Mouse (Mus musculus) heart, embryonic 12.5 days (tissue): ENCODE data around the gene Tle6. TPM values are rescaled to one million over a fixed set of nuclear protein-coding genes. Genes with fewer than 3 reads are reported as not detected.
"Not testable (repeated sequence)": the region's sequence is repeated elsewhere in the genome, so short reads cannot be mapped to it uniquely, and the experiment has no call there.

Source experiments
- ATAC-seq: fragments of 200-750 bp; cut with Nextera tagmentation; 2 replicates; pipeline ENCODE4 v1.8.0; 2017; ENCODE audit warnings: moderate TSS enrichment, moderate library complexity; ENCODE audit not compliant: insufficient number of reproducible peaks, low FRiP score
- H3K27ac ChIP-seq: fragments of 300-500 bp; sonication (generic); 2 replicates; pipeline ENCODE4 v1.5.1; 2016; ENCODE audit warnings: mild to moderate bottlenecking, moderate library complexity; ENCODE audit not compliant: poor library complexity, severe bottlenecking
- H3K27me3 ChIP-seq: fragments of 300-500 bp; sonication (generic); replicated peaks from 2 replicates; pipeline ENCODE4 v1.6.1; 2016; ENCODE audit warnings: mild to moderate bottlenecking, moderate library complexity
- H3K36me3 ChIP-seq: fragments of 300-500 bp; sonication (generic); 2 replicates; pipeline ENCODE4 v1.6.1; 2016; ENCODE audit warnings: mild to moderate bottlenecking, moderate library complexity
- H3K4me1 ChIP-seq: fragments of 300-500 bp; sonication (generic); replicated peaks from 2 replicates; pipeline ENCODE4 v1.6.1; 2016; ENCODE audit warnings: mild to moderate bottlenecking
- H3K4me2 ChIP-seq: fragments of 300-500 bp; sonication (generic); 2 replicates; pipeline ENCODE4 v1.6.1; 2016; ENCODE audit warnings: mild to moderate bottlenecking, moderate library complexity
- H3K4me3 ChIP-seq: fragments of 300-500 bp; sonication (generic); 2 replicates; pipeline ENCODE4 v1.5.1; 2016; ENCODE audit warnings: mild to moderate bottlenecking
- H3K9ac ChIP-seq: fragments of 300-500 bp; sonication (generic); 2 replicates; pipeline ENCODE4 v1.6.1; 2016; ENCODE audit warnings: mild to moderate bottlenecking, moderate library complexity
- H3K9me3 ChIP-seq: fragments of 300-500 bp; sonication (generic); replicated peaks from 2 replicates; pipeline ENCODE4 v1.6.1; 2016; ENCODE audit warnings: mild to moderate bottlenecking, moderate library complexity
- WGBS: fragments of 180-500 bp; shearing (Covaris S2); methylation state at CpG from one replicate; pipeline ENCODE4 v1.1.7; 2016; 5-methylcytosine and 5-hydroxymethylcytosine counted together
- polyA plus RNA-seq: library from polyadenylated mRNA; unstranded; fragments of >200 nt; fragmentation: Nextera tagmentation; extraction: Ambion mirVana; gene quantifications from 2 replicates; pipeline ENCODE4 v1.2.1, GENCODE M21; 2016

Gene Tle6
- 27.2 and 27.4 TPM in 2 replicates for polyA plus RNA-seq

DNA sequence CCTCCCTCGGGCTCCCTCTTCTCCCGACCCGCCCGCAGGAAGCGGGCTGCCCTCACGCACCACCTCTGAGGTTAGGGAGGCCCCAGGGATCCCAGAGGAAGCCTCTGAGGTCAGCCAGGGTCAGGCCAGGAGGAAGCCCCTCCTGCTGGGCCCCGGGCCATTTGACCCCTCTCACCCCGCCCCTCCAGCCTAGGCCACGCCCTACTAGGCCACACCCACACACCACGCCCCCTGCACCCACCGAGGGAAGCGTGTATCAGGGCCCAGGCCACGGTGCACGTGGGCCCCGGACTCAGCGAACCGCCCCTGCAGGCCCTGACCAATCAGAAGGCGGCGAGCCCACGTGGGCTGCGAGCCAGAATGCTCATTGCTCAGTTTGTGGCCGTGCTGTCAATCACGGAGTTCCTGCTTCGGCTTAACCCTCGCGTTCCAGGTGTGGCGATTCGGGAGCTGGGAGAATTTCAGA lies at the start of gene Tle6:
TSS of gene Tle6 (minus strand) at position 336 of the 466 bp plus-strand sequence.
- H3K36me3 ChIP-seq, result no peaks in the 10 kb centered on the region
- peaks cover 61% of the 10 kb centered on the region for H3K4me1 ChIP-seq
- peak within 1 kb of the TSS; percentile 69 for H3K4me2 ChIP-seq
- H3K27me3 ChIP-seq, result no peaks in the 10 kb centered on the region
- 0 out of 2 replicates have a peak within 1 kb of the TSS, but pooled peaks have one; percentile 46 for H3K9ac ChIP-seq
- WGBS, result under 1% methylated on average over 28 of the region's 28 CpGs
- peak within 1 kb of the TSS; percentile 41 for H3K4me3 ChIP-seq
- H3K27ac ChIP-seq, result peak within 1 kb of the TSS; percentile 59; the same call in 1 of the 2 replicates
- H3K9me3 ChIP-seq, result no peaks in the 10 kb centered on the region
- peak; percentile 90 for ATAC-seq

DNA sequence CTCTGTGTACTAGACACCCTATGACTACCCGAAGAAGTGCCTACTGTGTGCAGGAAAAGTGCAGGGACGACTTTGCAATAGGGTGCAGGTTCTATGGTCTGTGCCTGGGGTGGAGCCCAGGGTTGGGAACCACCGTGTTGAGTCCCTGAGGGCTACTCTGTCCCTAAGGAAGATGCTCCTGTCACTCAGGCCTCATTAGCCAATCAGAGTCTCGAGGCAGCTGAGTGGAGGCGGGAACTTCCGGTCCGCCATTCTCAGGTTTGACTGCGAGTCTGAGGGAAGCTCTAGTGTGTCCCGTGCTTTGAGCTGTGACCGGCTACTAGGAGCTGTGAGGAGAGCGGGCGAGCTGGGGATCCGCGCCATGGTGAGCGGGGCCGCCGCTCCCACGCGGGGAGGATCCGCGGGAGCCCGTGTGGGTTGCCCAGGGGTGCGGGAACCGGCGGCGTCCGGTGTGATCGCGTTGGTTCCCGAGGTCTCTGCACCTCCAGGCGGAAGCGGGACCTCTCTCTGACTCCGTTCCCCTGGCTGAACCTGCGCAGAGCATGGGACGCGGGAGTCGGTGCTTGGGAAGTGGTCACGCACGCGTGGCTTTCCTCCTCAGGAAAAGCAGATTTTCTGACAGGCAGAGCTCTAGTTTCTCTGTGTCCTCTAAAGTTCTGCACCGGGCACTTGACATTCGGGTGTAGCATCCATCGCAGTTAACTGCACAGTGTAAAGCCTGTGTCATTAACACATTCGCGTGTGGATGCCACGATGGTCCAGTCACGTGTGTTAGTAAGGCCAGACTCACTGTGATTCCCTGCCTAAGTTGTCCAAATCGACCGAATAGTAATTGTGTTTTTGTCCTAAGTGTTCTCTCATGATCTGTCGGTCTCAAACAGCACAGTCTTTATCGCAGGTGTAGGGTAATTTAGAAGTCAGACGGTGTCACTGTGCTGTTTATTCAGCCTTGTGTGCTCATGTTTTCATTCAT lies 48.2 kb upstream of the Tle6 start, which contains the start of gene Gm10778:
TSS of gene Gm10778 (plus strand) at position 257 of the 973 bp plus-strand sequence.
- Histone ChIP-seq H3K4me3 (peak within 1 kb of the TSS; percentile 72), H3K27ac (peak within 1 kb of the TSS; percentile 86), H3K4me2 (peak within 1 kb of the TSS; percentile 81)

DNA sequence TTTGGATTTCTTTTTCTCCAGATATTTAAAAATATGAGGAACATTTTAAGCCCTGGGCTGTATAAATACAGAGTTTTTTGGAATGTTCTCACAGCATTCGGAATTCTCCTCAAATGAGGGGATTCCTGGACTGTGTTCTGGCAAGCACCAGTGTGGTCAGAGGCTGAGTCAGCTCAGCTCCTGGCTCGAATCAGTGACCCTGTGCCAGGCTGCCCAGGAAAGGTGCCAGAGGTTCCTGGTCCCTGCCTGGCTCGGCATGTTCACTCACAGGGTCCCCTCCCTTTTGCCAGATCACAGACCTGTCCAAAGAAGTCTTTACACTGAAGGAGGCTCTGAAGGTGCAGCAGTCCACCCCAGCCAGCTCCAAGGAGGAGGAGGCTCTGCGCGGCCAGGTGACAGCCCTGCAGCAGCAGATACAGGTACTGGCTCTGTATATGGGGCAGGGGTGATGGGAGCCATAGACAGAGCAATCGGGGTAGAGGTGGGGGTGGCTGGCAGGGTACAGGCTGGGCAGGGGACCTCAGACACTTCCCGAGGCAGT lies 45.2 kb upstream of the Tle6 start:
- Histone ChIP-seq H3K4me1 (peaks cover 33% of the 10 kb centered on the region), H3K27me3 (no peaks in the 10 kb centered on the region), H3K36me3 (peaks cover 9% of the 10 kb centered on the region; the same call in 1 of the 2 replicates), H3K4me3 (no peak overlapping the region), H3K4me2 (no peak overlapping the region), H3K9me3 (0 out of 2 replicates have a peak, but pooled peaks cover 4% of the 10 kb centered on the region), H3K27ac (no peak overlapping the region), H3K9ac (no peak overlapping the region)
- WGBS, result 73% methylated on average over 7 of the region's 7 CpGs
- no peak for ATAC-seq

More for the DNA sequence above, 48.2 kb upstream of the Tle6 start, which contains the start of gene Gm10778:
- Histone ChIP-seq H3K9ac (peak within 1 kb of the TSS; percentile 84), H3K4me1 (peaks cover 11% of the 10 kb centered on the region), H3K36me3 (peaks cover 29% of the 10 kb centered on the region)
- H3K9me3 ChIP-seq, H3K27me3 ChIP-seq: not testable (repeated sequence)
- WGBS, result 3% methylated on average over 35 of the region's 52 CpGs
- ATAC-seq, result peak; percentile 93

DNA sequence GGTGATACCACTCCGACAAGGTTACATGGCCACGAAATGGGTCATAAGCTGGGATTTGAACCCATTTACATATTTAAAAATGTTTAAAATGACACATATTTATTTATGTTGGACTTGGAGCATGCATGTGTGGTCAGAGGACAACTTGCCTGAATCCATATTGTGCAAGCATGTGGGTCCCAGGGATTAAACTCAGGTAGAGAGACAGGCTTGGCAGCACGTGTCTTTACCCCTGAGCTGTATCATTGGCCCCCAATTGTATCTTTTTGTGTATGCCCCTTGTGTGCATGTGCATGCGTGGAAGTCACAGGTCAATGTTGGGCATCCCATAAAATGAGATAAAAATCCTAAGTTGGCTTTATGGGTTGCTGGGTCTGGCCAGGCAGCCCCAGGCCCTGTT lies 44.5 kb upstream of the Tle6 start:
- H3K9me3 ChIP-seq, result 0 out of 2 replicates have a peak, but pooled peaks cover 2% of the 10 kb centered on the region
- H3K27ac ChIP-seq, result no peak overlapping the region
- ATAC-seq, result no peak
- no peak overlapping the region for H3K4me2 ChIP-seq
- peaks cover 2% of the 10 kb centered on the region; the same call in 1 of the 2 replicates for H3K36me3 ChIP-seq
- H3K4me1 ChIP-seq, result peaks cover 33% of the 10 kb centered on the region
- H3K9ac ChIP-seq, result no peak overlapping the region
- no peaks in the 10 kb centered on the region for H3K27me3 ChIP-seq
- WGBS, result 83% methylated on average over 4 of the region's 4 CpGs
- H3K4me3 ChIP-seq, result no peak overlapping the region

DNA sequence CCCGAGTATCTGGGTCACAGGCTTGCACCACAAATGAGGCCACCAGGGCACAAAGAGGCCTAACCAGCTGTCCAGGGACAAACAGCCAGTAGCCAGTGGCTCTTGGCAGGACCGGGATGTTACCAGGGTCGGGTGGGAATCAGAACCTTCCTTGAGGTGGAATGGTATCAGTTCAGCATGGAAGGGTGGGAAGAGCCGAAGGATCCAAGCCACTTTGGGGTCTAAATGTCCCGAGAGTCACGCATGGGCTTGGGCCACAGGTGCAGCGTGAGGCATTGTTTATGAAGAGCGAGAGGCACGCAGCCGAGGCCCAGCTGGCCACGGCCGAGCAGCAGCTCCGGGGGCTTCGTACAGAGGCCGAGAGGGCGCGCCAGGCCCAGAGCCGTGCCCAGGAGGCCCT lies 43.8 kb upstream of the Tle6 start:
- 91% methylated on average over 18 of the region's 18 CpGs for WGBS
- ATAC-seq, result no peak
- peak overlapping the region; percentile 89 for H3K4me2 ChIP-seq

DNA sequence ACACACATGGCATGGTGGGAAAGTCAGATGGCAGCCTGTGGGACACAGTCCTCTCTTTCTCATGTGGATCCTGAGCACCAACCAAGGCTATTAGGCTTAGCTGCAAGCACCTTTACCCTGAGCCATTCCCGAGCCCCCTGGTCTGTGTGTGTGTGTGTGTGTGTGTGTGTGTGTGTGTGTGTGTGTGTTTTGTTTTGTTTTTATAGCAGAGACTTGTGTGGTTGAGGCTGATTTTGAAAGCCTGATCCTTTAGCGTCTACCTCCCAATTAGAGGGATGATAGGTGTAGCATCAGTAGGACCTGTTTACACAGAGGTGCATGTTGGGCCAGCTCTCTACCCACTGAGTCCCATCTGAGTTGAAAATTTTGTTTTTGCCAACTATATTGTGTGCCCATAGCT lies 43.3 kb upstream of the Tle6 start:
- Histone ChIP-seq H3K4me3 (peak overlapping the region; percentile 63), H3K9me3 (no peaks in the 10 kb centered on the region), H3K4me1 (peaks cover 28% of the 10 kb centered on the region), H3K9ac (peak overlapping the region; percentile 89), H3K27me3 (no peaks in the 10 kb centered on the region), H3K27ac (peak overlapping the region; percentile 93), H3K4me2 (peak overlapping the region; percentile 89), H3K36me3 (no peaks in the 10 kb centered on the region)
- 49% methylated on average over 2 of the region's 2 CpGs for WGBS
- no peak for ATAC-seq

More for the DNA sequence above, 43.8 kb upstream of the Tle6 start:
- no peaks in the 10 kb centered on the region for H3K36me3 ChIP-seq
- no peak overlapping the region for H3K27ac ChIP-seq
- no peak overlapping the region for H3K4me3 ChIP-seq
- no peaks in the 10 kb centered on the region for H3K27me3 ChIP-seq
- no peaks in the 10 kb centered on the region for H3K9me3 ChIP-seq
- no peak overlapping the region for H3K9ac ChIP-seq
- H3K4me1 ChIP-seq, result peaks cover 30% of the 10 kb centered on the region

DNA sequence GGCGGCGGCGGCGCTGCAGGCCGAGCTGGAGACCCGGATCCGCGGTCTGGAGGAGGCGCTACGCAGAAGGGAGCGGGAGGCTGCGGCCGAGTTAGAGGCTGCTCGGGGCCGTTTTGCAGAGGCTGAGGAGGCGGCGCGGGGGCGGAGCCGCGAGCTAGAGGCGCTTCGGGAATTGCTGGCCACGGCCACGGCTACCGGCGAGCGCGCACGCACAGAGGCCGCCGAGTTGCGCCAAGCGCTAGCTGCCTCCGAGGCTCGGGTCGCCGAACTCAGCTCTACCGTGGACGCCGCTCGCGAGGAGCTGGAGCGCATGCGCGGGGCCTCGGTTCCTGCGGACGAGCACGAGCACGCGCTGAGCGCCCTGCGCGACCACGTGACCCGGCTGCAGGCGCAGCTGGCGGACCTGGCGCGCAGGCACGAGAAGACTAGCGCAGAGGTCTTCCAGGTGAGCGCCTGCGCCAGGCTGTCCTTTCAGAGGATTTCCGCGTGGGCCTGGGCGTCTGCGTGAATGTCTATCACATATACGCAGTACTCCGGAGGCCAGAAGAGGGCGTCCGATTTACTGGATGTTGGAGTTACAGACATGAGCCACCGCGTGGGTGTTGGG lies 42.7 kb upstream of the Tle6 start:
- H3K27ac ChIP-seq, result peak overlapping the region; percentile 93
- H3K4me1 ChIP-seq, result peaks cover 28% of the 10 kb centered on the region
- peak overlapping the region; percentile 89 for H3K4me2 ChIP-seq
- no peaks in the 10 kb centered on the region for H3K36me3 ChIP-seq
- H3K27me3 ChIP-seq, result no peaks in the 10 kb centered on the region
- peak overlapping the region; percentile 89 for H3K9ac ChIP-seq
- peak; percentile 93 for ATAC-seq
- H3K9me3 ChIP-seq, result no peaks in the 10 kb centered on the region
- WGBS, result under 1% methylated on average over 65 of the region's 75 CpGs
- H3K4me3 ChIP-seq, result peak overlapping the region; percentile 63

DNA sequence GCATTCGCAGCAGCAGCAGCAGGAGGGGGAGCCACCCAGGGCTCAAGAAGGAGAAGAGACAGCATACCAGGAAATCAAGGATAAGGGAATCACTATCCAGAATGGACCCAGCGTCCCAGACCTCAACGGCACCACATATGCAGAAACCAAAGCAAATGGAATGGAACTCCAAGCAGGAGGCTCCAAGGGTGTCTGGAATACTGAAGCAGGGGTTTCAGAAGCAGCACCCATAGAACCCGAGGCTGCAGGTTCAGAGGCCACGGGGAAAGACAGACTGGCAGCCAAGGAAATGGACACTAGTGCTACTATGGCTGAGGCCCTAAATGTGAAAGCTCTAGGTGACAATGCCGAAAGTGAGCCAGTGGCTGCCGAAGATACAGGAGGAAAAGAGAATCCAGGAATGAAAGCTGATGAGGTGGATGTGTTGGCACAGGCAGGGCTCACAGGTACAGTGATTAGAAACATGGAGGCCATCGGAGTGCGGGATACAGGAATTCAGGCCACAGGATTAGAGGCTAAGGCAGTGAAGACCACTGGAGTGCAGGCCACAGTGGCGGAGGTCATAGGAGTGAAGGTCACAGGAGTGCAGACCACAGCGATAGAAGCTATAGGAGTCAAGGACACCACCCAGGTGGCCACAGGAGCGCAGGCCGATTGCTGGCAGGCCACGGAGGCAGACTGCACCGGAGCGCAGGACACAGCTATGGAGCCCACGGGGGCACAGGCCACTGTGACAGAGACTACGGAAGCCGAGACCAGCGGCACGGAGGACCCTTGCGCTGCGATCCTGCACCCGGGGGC lies 42.0 kb upstream of the Tle6 start:
- no peaks in the 10 kb centered on the region for H3K9me3 ChIP-seq
- H3K4me1 ChIP-seq, result peaks cover 28% of the 10 kb centered on the region
- H3K36me3 ChIP-seq, result no peaks in the 10 kb centered on the region
- ATAC-seq, result peak; percentile 41
- WGBS, result 19% methylated on average over 24 of the region's 24 CpGs
- H3K27ac ChIP-seq, result peak overlapping the region; percentile 93
- H3K9ac ChIP-seq, result peak overlapping the region; percentile 89
- H3K4me2 ChIP-seq, result peak overlapping the region; percentile 89
- H3K4me3 ChIP-seq, result peak overlapping the region; percentile 63
- no peaks in the 10 kb centered on the region for H3K27me3 ChIP-seq

DNA sequence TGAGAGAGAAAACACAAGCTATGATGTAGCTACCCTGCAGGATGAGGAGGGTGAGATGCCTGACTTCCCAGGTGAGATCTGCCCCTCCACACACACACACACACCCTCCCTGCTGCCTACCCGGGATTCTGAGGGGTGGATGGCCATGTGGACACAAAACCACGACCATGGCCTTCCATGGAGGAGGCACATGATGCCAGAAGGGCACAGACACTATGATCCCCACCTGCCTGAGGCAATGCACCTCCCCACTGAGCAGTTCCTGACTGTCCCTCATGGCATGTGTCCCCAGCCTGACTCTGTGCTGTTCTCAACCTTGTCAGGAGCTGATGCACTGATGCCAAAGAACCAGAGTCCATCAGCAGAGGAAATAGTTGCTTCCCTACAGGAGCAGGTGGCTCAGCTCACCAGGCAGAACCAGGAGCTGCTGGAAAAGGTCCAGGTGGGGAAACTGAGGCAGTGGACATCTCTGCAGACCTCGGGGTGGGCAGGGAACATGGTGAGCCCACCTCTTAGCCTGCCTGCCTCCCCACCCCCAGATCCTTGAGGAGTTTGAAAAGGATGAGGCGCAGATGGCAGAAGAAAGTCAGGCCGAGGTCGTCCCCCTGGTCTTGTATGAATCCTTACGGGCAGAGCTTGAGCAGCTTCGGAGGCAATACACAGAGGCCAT lies 41.2 kb upstream of the Tle6 start:
- 75% methylated on average over 8 of the region's 8 CpGs for WGBS
- no peaks in the 10 kb centered on the region for H3K9me3 ChIP-seq
- no peaks in the 10 kb centered on the region for H3K27me3 ChIP-seq
- H3K4me1 ChIP-seq, result peaks cover 28% of the 10 kb centered on the region
- H3K27ac ChIP-seq, result 0 out of 2 replicates have a peak overlapping the region, but pooled peaks have one; percentile 93
- H3K36me3 ChIP-seq, result no peaks in the 10 kb centered on the region
- H3K4me2 ChIP-seq, result peak overlapping the region; percentile 89
- no peak for ATAC-seq
- H3K9ac ChIP-seq, result peak overlapping the region; percentile 89
- peak overlapping the region; percentile 63 for H3K4me3 ChIP-seq

DNA sequence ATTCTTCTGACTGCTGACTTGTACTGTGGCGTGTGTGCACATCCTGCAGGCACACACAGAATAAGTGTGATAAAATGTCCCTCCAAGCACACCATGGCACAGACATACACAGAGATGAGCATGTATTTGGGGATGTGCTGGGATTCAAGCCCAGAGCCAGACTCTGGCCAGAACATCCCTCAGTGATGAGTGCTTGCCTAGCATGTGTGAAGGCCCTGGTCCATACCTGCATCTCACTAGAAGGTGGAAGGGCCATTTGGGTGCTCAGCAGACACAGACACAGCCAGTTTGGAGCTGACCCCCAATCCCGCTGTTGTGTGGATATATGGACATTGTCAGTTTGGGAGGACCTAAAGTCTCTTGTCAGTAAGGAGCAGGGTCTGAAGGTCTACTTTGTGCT lies 40.7 kb upstream of the Tle6 start:
- no peaks in the 10 kb centered on the region for H3K36me3 ChIP-seq
- H3K4me1 ChIP-seq, result peaks cover 28% of the 10 kb centered on the region
- 0 out of 2 replicates have a peak overlapping the region, but pooled peaks have one; percentile 89 for H3K9ac ChIP-seq
- H3K9me3 ChIP-seq, result no peaks in the 10 kb centered on the region
- no peak overlapping the region for H3K27ac ChIP-seq
- no peak for ATAC-seq
- no peaks in the 10 kb centered on the region for H3K27me3 ChIP-seq
- WGBS, result 87% methylated on average over 2 of the region's 2 CpGs
- H3K4me2 ChIP-seq, result no peak overlapping the region; the same call in 1 of the 2 replicates
- H3K4me3 ChIP-seq, result no peak overlapping the region
